Mouse (Mus musculus) heart, embryonic 13.5 days (tissue): ENCODE measurements around the gene Dck. TPM values are rescaled to one million over a fixed set of nuclear protein-coding genes. Genes with fewer than 3 reads are reported as not detected.

ENCODE experiments used
- ATAC-seq: fragments of 200-750 bp; cut with Nextera tagmentation; 2 replicates; pipeline ENCODE4 v1.8.0; 2017; ENCODE audit warnings: moderate TSS enrichment; ENCODE audit not compliant: insufficient number of reproducible peaks, low FRiP score, low TSS enrichment; ENCODE audit errors: extremely low read depth
- H3K27ac ChIP-seq: fragments of 300-500 bp; sonication (generic); replicated peaks from 2 replicates; pipeline ENCODE4 v1.5.1; 2015; ENCODE audit warnings: moderate library complexity, mild to moderate bottlenecking, inconsistent platforms
- H3K27me3 ChIP-seq: fragments of 300-500 bp; sonication (generic); replicated peaks from 2 replicates; pipeline ENCODE4 v1.6.1; 2015; ENCODE audit warnings: mild to moderate bottlenecking, inconsistent platforms
- H3K36me3 ChIP-seq: fragments of 300-500 bp; sonication (generic); 2 replicates; pipeline ENCODE4 v1.6.1; 2015; ENCODE audit warnings: mild to moderate bottlenecking, inconsistent platforms
- H3K4me1 ChIP-seq: fragments of 300-500 bp; sonication (generic); 2 replicates; pipeline ENCODE4 v1.6.1; 2015; ENCODE audit warnings: inconsistent platforms
- H3K4me2 ChIP-seq: fragments of 300-500 bp; sonication (generic); 2 replicates; pipeline ENCODE4 v1.6.1; 2015; ENCODE audit warnings: inconsistent platforms, mild to moderate bottlenecking, moderate library complexity
- H3K4me3 ChIP-seq: fragments of 300-500 bp; sonication (generic); 2 replicates; pipeline ENCODE4 v1.5.1; 2015; ENCODE audit warnings: moderate library complexity, mild to moderate bottlenecking, inconsistent platforms
- H3K9ac ChIP-seq: fragments of 300-500 bp; sonication (generic); 2 replicates; pipeline ENCODE4 v1.6.1; 2015; ENCODE audit warnings: inconsistent platforms, mild to moderate bottlenecking, moderate library complexity
- H3K9me3 ChIP-seq: fragments of 300-500 bp; sonication (generic); 2 replicates; pipeline ENCODE4 v1.6.1; 2016; ENCODE audit warnings: inconsistent platforms
- WGBS: fragments of 180-500 bp; shearing (Covaris S2); methylation state at CpG from one replicate; pipeline ENCODE4 v1.1.7; 2015; ENCODE audit warnings: mixed read lengths; 5-methylcytosine and 5-hydroxymethylcytosine counted together
- polyA plus RNA-seq: library from polyadenylated mRNA; unstranded; fragments of >200 nt; fragmentation: Nextera tagmentation; extraction: Ambion mirVana; gene quantifications from 2 replicates; pipeline ENCODE4 v1.2.1, GENCODE M21; 2015

Dck gene
- polyA plus RNA-seq, 1 experiment from 2014 or later: 34.8 TPM

- Histone ChIP-seq H3K4me1 (peaks cover 13% of the 10 kb centered on the region), H3K9ac (no peak overlapping the region), H3K27ac (no peak overlapping the region), H3K4me2 (no peak overlapping the region), H3K27me3 (no peaks in the 10 kb centered on the region), H3K9me3 (no peaks in the 10 kb centered on the region), H3K4me3 (no peak overlapping the region), H3K36me3 (no peaks in the 10 kb centered on the region)
- no peak for ATAC-seq
- 62% methylated on average over 8 of the region's 8 CpGs for WGBS
These were observed 65.2 kb downstream of the Dck start for GRCm38 (mm10) chr5:88829835-88830571.

GRCm38 (mm10) chr5:88830880-88831279 lies 66.1 kb downstream of the Dck start:
- Histone ChIP-seq H3K36me3 (no peaks in the 10 kb centered on the region), H3K27me3 (no peaks in the 10 kb centered on the region), H3K9me3 (no peaks in the 10 kb centered on the region), H3K9ac (no peak overlapping the region), H3K4me2 (no peak overlapping the region), H3K27ac (no peak overlapping the region), H3K4me1 (peaks cover 13% of the 10 kb centered on the region), H3K4me3 (no peak overlapping the region)
- ATAC-seq: no peak
- WGBS: 16% methylated on average over 4 of the region's 4 CpGs

GRCm38 (mm10) chr5:88831935-88832334 lies 67.1 kb downstream of the Dck start:
- WGBS: 81% methylated on average over 3 of the region's 3 CpGs
- H3K27ac ChIP-seq: no peak overlapping the region
- no peak for ATAC-seq
- no peak overlapping the region for H3K4me2 ChIP-seq
- peaks cover 13% of the 10 kb centered on the region for H3K4me1 ChIP-seq
- H3K27me3 ChIP-seq: no peaks in the 10 kb centered on the region
- no peaks in the 10 kb centered on the region for H3K36me3 ChIP-seq
- no peak overlapping the region for H3K4me3 ChIP-seq
- H3K9ac ChIP-seq: no peak overlapping the region
- no peaks in the 10 kb centered on the region for H3K9me3 ChIP-seq

Other genes starting within 250 kb of the Dck start
- 0.29 and 0.32 TPM in 2 replicates for gene Jchain, start 237.1 kb upstream of the Dck start, polyA plus RNA-seq
- gene Utp3, start 210.5 kb upstream of the Dck start, polyA plus RNA-seq: 44.0 and 49.1 TPM in 2 replicates
- gene Rufy3, start 200.0 kb upstream of the Dck start, polyA plus RNA-seq: 8.5 and 9.2 TPM in 2 replicates
- 61.5 and 65.6 TPM in 2 replicates for gene Grsf1, start 88.8 kb upstream of the Dck start, polyA plus RNA-seq
- 16.8 and 17.7 TPM in 2 replicates for gene Mob1b, start 44.1 kb upstream of the Dck start, polyA plus RNA-seq
- gene Slc4a4, start 121.8 kb downstream of the Dck start, polyA plus RNA-seq: 3.1 and 3.9 TPM in 2 replicates